31 mouse cellular contexts compared by ENCODE assay signal in the genomic region with DNA sequence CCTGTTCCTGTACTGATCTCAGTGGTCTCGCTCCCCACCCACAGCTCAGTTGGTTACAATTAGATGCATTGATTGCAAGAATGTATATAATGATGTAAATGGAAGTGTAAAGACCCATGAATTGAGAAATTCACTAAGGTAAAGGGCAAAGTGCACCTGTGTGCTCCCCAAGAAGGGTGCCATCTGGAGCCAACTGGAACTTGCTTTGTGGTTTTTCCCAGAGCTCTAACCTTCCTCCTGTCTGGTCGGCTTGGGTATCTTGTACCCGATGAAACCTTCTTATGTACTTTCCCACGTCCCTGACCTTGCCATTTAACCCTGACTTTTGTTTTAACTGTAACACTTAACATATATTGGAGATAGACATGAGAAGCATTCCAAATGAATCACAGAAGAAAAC. TPM values are rescaled to one million over a fixed set of nuclear protein-coding genes. Genes with fewer than 3 reads are reported as not detected.
"Had no signal": no experiment of that assay in that cellular context is flagged by ENCODE, and none has a peak within 500 bp of the region (broad histone marks: within the 10 kb centered on the region; RNA-seq: fewer than 3 reads in every experiment).

No protein-coding gene starts in this region.

- H3K9ac ChIP-seq: heart, embryonic 12.5 days; heart, embryonic 13.5 days; heart, embryonic 15.5 days; hindbrain, embryonic 12.5 days; hindbrain, embryonic 13.5 days; hindbrain, embryonic 14.5 days; hindbrain, embryonic 15.5 days; intestine, embryonic 15.5 days; kidney, embryonic 15.5 days had no signal

- H3K27ac ChIP-seq: heart, adult 2 months; heart, embryonic 13.5 days; heart, embryonic 15.5 days; hindbrain, embryonic 10.5 days; hindbrain, embryonic 12.5 days; hindbrain, embryonic 13.5 days; hindbrain, embryonic 14.5 days; hindbrain, embryonic 15.5 days; hindbrain, postnatal 0 days; intestine, embryonic 15.5 days; kidney, embryonic 15.5 days; kidney, postnatal 0 days; layer of hippocampus, adult 2 months; left cerebral cortex, adult 2 months had no signal

- ATAC-seq: hindbrain, embryonic 16.5 days; hindbrain, postnatal 0 days; inflammation-experienced regulatory T-cells, adult 6 months; intestine, embryonic 15.5 days had no signal

- H3K4me3 ChIP-seq: heart, adult 2 months; heart, embryonic 12.5 days; heart, embryonic 13.5 days; heart, embryonic 15.5 days; hindbrain, embryonic 10.5 days; hindbrain, embryonic 12.5 days; hindbrain, embryonic 13.5 days; hindbrain, embryonic 15.5 days; intestine, embryonic 15.5 days; kidney, embryonic 15.5 days; layer of hippocampus, adult 2 months; left cerebral cortex, adult 2 months had no signal

- H3K36me3 ChIP-seq: heart, embryonic 12.5 days; heart, embryonic 13.5 days; heart, embryonic 15.5 days; hindbrain, embryonic 10.5 days; hindbrain, embryonic 12.5 days; hindbrain, embryonic 13.5 days; hindbrain, embryonic 15.5 days; intestine, embryonic 15.5 days; kidney, embryonic 15.5 days had no signal

- DNase-seq: heart, adult 2 months; heart, postnatal 10 days; heart, postnatal 14 days; heart, postnatal 36 days; kidney, adult 11 months; kidney, adult 18-20 months; kidney, adult 2 months; kidney, adult 8-10 months; kidney, adult 9 months; kidney, postnatal 14 days; kidney, postnatal 25 days; kidney, postnatal 36 days; kidney, postnatal 4 days; layer of hippocampus, postnatal 36 days had no signal

- H3K4me2 ChIP-seq: heart, embryonic 11.5 days; heart, embryonic 12.5 days; heart, embryonic 13.5 days; heart, embryonic 15.5 days; hindbrain, embryonic 12.5 days; hindbrain, embryonic 13.5 days; hindbrain, embryonic 14.5 days; hindbrain, embryonic 15.5 days; intestine, embryonic 15.5 days; kidney, embryonic 15.5 days had no signal

- H3K9me3 ChIP-seq: heart, embryonic 13.5 days; heart, embryonic 15.5 days; hindbrain, embryonic 10.5 days; hindbrain, embryonic 12.5 days; hindbrain, embryonic 13.5 days; hindbrain, embryonic 15.5 days; intestine, embryonic 15.5 days; kidney, embryonic 15.5 days had no signal

- H3K27me3 ChIP-seq: hindbrain, embryonic 12.5 days; hindbrain, embryonic 15.5 days; intestine, embryonic 15.5 days; kidney, embryonic 15.5 days had no signal

- H3K4me1 ChIP-seq: heart, embryonic 12.5 days; heart, embryonic 13.5 days; heart, embryonic 15.5 days; hindbrain, embryonic 15.5 days; intestine, embryonic 15.5 days had no signal

RNA-seq across cellular contexts. Expression of a gene that starts 46.6 kb away (rescaled TPM):
- polyA plus RNA-seq: inflammation-experienced regulatory T-cells, adult 6 months had no signal
